Mouse (Mus musculus) thymus, postnatal 10 days (tissue): ENCODE measurements around the gene Jakmip3.
A peak's percentile ranks its signal among the peaks of the same experiment; 100 is the strongest.

Experiments used
- DNase-seq, 2 experiments: peaks; one replicate each; pipeline ENCODE4 v3.0.0; 2021; ENCODE audit warnings: low spot score in 2 of 2

Gene Jakmip3

DNA sequence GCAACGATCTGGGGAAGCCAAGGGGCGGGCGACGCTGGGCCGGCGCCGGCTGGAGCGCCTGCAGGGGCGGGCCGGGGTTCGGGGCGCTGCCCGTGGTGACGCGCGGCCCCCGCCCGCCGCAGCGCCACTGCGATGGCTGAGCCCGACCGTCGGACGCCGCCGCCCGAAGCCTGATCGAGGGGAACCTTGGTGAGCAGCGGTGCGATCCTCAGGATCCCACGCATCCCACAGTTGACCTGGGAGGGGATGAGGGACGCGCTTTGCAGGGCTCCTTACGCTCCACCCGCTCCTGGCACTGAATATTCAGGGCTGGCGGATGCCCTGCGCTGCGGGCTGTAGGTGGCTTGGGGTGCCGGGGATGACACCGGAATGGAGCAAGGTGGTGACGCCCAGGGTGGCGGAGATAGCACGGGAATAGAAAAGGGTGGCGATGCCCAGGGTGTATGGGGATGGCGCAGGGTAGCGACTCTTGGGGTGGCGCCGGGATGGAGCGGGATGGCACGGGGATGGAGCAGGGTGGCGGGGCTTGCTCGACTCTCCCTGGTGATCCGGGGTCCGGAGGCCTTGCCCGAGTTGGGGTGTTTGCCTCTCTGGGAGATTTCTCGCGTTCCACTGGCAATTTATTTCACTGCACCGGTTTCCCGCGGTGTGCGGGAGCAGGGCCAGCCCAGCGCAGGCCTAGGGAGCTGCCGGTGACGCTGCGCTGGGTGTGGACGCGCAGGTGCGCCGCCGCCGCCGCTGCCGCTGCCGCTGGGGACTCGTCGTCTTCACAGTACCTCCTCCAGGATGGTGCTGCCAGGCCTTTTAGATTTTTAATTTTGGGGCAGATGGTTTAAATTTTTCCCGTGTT lies at the start of gene Jakmip3:
TSS of gene Jakmip3 (plus strand) at position 119 of the 850 bp plus-strand sequence.
- no peak for DNase-seq

DNA sequence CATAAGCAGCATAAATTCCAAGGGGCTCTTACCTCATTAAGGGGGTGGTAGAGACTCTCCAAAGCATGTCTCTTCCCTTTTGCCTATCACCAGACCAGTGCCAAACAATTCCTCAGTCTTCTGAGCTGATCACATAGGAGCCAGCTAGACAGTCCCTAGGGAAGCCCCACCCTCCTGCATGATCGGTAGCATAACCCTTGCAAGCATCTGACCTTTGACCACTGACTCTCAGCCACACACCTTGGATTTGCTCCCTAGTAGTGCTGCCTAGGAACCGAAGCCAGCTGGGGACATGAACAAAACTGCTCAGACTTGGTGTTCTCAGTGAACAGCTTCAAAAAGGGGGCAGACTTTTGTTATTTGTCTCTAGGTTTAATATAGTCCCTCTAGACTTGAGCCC lies 42.4 kb upstream of the Jakmip3 start:
- no peak for DNase-seq

DNA sequence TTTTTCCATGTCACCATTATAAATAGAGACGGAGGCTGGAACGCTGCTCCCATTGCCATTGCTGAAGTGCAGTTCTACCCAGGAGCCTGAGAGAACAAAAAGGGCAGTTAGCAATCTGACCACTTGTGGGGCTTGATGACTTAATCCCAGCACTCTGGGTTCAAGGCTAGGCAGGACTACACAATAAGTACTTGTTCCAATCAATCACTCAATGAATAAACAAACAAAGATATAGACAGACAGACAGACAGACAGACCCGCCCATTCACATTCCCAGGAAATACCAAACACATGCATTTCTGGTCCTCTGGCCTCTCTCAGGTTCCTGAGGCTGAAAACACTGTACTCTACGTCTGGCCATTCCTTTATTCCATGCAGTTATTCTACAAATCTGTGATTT lies 41.8 kb upstream of the Jakmip3 start:
- DNase-seq: no peak

DNA sequence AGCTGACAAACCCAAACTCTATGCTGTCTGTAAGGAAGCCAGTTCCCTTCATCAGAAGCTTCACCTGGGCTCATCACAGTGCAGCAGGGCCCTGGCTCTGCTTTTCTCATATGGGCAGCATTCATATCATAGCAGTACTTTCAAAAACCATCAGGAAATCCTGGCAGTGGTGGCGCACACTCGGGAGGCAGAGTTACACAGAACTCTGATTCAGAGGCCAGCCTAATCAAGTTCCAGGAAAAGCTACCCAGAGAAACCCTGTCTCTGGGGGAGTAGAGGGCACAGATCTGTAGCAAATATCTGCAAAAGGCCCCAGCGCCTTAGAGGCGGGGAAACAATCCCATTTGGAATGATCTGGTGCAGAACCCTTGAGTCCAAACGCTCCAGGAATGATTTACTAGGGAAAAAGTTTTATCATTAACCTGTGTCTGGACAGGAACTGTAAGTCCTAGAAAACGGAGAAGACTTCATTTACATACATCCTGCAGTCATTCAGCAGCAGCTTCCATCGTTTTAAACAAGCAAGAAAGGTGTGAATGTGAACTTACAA lies 36.6 kb upstream of the Jakmip3 start:
- no peak for DNase-seq

DNA sequence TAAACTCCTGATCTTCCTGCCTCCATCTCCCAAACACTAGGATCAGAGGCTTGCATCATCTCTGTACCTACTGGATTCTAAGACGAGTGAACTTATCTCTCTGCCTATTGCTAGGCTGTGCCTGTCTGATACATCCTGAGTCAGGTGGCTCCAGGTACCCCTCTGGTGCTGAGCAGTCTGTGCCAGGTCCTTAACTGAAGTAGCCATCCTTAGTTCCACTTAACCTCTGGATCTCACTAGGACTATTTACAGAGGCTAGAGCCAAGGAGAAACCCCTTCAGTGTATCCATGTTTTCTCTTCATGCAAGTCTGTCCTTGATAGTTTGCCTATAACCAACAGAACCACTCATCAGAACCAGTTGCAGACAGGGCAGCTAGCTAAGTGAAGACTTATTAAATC lies 34.1 kb upstream of the Jakmip3 start:
- DNase-seq: no peak

DNA sequence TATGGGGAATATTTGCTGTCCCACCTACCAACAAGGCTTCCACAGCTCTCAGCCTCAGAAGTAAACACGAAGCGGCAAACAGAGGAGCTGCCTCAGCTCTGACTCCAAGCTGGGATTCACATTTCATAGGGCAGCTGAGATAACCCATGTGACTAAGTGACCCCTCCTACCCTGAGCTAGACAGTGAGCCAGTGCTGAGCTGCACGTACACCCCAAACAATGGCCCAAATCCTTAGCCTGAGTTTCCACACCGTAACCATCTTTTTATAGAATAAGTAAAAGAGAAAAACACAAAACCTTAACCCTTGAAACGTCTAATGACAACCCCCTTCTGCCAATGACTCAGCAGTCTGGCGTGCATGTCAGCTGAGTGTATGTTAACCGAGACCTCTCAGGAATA lies 33.5 kb upstream of the Jakmip3 start:
- DNase-seq: no peak

GRCm38 (mm10) chr7:138907976-138908375 lies 32.6 kb upstream of the Jakmip3 start:
- no peak for DNase-seq

DNA sequence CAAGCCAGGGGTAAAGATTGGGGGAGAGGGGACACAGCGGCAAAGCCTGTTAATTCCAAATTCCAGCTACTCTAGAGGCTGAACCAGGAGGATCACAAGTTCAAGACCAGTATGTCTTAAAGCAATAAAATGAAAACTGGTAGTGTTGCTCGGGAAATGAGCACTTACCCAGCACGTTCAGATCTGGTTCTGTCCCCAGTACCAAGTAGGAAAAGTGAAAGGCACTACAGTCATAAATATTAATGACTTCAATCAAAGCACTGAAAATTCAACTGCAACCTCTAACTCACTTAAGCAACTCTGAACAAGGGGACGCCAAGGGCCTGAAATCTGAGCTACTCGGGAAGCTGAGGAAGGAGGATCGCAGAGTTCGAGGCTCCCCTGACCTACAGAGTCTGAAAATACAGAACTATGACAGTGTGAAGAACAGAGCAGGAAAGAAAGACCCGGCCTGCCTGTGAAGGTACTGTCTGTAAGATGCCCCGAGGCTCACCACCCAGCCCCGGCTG lies 31.7 kb upstream of the Jakmip3 start:
- no peak for DNase-seq

DNA sequence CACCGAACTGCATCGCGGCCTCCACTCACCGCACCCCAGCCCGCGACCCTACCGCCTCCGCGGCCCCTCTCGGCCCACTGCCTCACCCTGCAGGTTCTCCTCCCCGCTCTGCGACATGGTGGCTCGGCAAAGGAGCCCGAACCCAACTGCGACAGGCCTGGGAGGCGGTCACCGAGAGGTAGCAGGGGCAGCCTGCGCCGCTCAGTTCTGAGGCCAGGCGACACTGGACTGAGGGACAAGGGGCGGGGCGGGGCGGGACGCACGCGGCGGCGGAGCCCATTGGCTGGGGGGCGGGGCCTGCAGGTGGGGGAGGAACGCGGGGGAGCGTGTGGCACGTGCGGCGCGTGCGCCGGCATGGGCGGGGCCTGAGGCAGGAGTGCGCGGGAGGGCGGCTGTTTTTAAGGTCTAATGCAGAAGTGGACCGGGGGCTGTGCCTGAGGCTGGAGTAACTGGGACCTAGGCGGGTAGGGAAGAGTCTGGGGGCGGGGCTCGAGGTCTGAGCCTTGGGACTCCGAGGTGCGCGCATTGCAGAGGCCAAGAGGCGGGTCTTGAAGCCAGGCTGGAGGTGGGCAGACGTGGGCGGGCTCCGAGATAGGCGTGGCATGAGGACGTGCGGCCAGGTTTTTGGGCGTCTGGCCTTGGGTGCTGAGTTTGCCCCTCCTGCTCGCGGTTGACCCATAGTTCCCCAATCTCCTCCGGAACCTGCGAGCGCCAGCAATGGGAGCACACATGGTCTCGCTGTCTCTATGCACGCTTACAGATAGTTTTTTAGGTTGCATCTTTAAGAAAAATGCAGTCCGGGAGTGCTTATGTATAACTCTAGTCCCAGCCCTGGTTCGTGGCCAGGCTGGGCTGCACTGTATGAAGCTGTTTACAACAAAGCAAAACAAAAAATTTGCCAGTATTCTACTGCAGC lies 31.0 kb upstream of the Jakmip3 start, which contains the start of gene Bnip3:
TSS of gene Bnip3 (minus strand) at position 243 of the 916 bp plus-strand sequence.
- peak; percentile 66 to 79 for DNase-seq

GRCm38 (mm10) chr7:138910193-138910562 lies 30.4 kb upstream of the Jakmip3 start:
- DNase-seq: no peak

GRCm38 (mm10) chr7:138913616-138914015 lies 26.9 kb upstream of the Jakmip3 start:
- no peak for DNase-seq

- DNase-seq: no peak
Observed at GRCm38 (mm10) chr7:138919156-138919944, 21.2 kb upstream of the Jakmip3 start.

DNA sequence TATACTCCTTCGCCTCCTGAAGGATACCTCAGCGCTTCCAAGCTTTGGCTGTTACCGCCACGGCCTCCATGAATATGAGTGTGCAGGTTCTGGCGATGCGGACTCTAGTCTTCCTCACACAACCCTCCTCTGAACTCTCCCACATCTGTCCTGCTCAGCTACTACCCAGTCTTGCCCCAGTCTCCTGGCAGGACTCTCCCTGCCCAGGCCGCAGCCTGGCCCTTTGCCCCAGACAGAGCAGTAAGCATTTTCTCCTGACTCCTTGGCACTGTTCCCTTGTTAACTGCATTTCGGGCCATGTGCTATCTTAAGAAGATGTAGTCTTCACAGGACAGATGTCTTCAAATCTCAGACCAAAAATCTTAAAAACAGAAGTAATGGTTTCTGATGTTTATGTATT lies 18.9 kb upstream of the Jakmip3 start:
- no peak for DNase-seq

DNA sequence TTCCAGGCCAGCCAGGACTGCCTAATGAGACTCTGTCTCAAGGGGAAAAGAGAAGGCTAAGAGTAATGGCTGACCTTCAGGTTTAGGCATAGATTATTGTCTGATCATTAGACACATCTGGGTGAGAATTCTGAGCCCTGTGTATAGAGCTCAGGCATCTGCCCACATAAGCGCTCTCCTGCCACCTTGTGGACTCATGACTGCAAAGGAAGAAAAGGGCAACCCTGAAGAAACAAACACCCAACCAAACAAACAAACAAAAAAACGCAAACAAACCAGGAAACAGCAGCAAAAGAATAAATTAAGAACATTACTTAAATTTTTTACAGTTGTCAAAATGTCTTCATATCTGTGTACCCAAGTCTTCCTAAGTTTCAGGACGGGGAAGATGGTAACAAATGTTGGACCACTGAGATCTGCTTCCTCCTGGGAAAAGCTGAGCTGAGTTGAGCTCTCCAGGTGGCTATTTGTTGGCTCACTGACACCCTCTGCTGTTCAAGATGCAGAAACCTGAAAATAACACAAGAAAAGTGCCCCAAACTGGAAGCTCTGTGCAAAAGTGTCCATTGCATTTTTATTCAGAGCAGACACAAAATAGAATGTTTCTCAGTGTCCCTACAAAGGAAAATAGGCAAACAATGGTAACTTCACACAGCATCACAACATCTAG lies 16.6 kb upstream of the Jakmip3 start:
- DNase-seq: no peak

DNA sequence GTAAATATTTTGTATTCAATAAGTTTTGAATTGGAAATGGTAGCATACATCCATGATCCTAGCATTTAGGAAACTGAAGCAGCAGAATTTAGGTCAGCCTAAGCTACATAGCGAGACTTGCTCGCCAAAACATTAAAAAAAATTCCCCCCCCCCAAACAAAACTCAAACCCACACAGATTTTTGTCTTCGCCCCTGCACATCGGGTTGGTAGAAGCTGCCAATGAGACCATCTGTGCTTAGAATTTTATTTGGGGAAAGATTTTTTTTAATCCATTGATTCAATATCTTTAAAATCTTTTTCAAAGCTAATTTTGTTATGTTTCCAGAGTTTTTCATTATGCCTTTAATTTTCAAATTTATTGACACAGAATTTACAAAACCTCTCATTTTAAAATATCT lies 12.1 kb upstream of the Jakmip3 start:
- no peak for DNase-seq

DNA sequence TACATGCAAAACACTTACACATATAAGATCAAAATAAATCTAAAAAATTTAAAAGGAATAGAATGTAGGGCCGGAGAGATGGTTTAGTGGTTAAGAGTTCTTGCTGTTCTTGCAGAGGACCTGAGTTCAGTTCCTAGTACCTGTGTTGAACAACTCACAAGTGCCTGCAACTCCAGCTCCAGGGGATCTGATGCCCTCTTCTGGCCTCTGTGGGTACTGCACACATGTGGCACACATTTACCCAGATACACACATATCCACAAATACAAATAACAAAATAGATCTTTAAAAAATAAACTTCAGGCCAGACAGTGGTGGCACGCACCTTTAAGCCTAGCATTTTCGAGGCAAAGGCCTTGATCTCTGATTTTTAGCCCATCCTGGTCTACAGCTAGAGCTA lies 6.0 kb upstream of the Jakmip3 start:
- DNase-seq: no peak

- DNase-seq: no peak
Observed at GRCm38 (mm10) chr7:138938991-138939390, 1.5 kb upstream of the Jakmip3 start.

DNA sequence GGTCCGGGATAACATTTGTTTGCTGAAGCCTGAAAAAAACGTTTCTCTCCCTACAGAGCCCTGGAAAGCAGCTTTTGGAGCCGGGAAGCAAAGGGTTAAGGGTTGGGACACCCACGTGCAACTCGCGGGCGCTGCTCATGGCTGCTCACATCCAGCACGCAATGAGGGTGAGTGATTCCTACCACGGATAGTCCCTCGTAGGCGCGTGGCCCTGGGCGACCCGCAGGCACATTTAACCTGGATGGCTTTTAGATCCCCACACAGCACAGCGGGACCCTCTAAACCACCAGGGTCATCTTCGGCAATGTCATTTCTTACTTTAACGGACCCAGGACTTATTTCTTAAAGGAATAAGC lies 296 bp upstream of the Jakmip3 start:
- no peak for DNase-seq

- DNase-seq: no peak
Observed at GRCm38 (mm10) chr7:138941571-138941970, 1.0 kb downstream of the Jakmip3 start.

GRCm38 (mm10) chr7:138942301-138942700 lies 1.8 kb downstream of the Jakmip3 start:
- DNase-seq: no peak

DNA sequence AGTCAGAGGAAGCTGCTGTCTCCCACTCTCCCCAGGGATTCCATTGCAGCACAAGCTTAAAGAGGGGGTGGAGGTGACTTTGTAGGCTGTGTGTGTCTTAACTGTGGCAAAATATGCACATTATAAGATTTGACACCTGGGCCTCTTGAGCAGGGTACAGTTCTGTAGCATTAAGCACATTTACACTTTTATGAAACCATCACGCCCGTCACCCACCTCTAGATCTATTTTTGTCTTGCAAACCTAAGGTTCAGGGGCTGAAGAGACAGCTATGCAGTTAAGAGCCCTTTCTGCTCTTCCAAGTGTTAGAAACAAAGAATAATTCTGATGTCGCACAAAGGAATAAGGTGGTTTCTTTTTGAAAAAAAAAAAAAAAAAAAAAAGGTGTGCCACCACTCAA lies 5.1 kb downstream of the Jakmip3 start:
- DNase-seq: no peak
